Mouse (Mus musculus): ENCODE measurements around the gene Cdc42bpg. TPM values are rescaled to one million over a fixed set of nuclear protein-coding genes. Genes with fewer than 3 reads are reported as not detected.
A peak's percentile ranks its signal among the peaks of the same experiment; 100 is the strongest.

Cdc42bpg gene
- polyA plus RNA-seq, 1 experiment, result 7.7 TPM

- DNase-seq (ENCODE audit: low read depth in 1 of 2, low spot score in 2 of 2), result no peak
- no peak overlapping the region for H3K4me3 ChIP-seq (ENCODE audit: extremely low read depth, insufficient read depth, insufficient read length)
- H3K36me3 ChIP-seq (ENCODE audit: control insufficient read depth, insufficient read depth, low read length), result peaks cover 10% of the 10 kb centered on the region
- 15% methylated on average over 4 of the region's 4 CpGs for WGBS
- H3K27ac ChIP-seq (ENCODE audit: insufficient read depth, low read length), result peak overlapping the region; percentile 15; the same call in 1 of the 2 replicates
- H3K4me1 ChIP-seq (ENCODE audit: control insufficient read depth, insufficient read depth, insufficient read length), result peaks cover 22% of the 10 kb centered on the region
- H3K27me3 ChIP-seq (ENCODE audit: control insufficient read depth, insufficient read depth, low read length), result no peaks in the 10 kb centered on the region
- TF ChIP-seq POLR2A (IDR thresholded peaks at IDR 0.05; ENCODE audit: low read depth, low read length), result no peak
- no peak for TF ChIP-seq CTCF (IDR thresholded peaks at IDR 0.05; ENCODE audit: extremely low read depth, insufficient read depth, insufficient read length, insufficient replicate concordance)
These were observed 3.7 kb upstream of the Cdc42bpg start for GRCm38 (mm10) chr19:6302522-6302921.

GRCm38 (mm10) chr19:6303831-6304230 lies 2.4 kb upstream of the Cdc42bpg start:
- H3K4me1 ChIP-seq (ENCODE audit: control insufficient read depth, insufficient read depth, insufficient read length), result peaks cover 16% of the 10 kb centered on the region
- WGBS, result 87% methylated on average over 6 of the region's 6 CpGs
- no peak for TF ChIP-seq CTCF (IDR thresholded peaks at IDR 0.05; ENCODE audit: extremely low read depth, insufficient read depth, insufficient read length, insufficient replicate concordance)
- no peak for TF ChIP-seq POLR2A (IDR thresholded peaks at IDR 0.05; ENCODE audit: low read depth, low read length)

GRCm38 (mm10) chr19:6304787-6305516 lies 1.3 kb upstream of the Cdc42bpg start:
- WGBS, result 26% methylated on average over 5 of the region's 5 CpGs
- DNase-seq (ENCODE audit: low read depth in 1 of 2, low spot score in 2 of 2), result peak; percentile 71 to 90
- TF ChIP-seq CTCF (IDR thresholded peaks at IDR 0.05; ENCODE audit: extremely low read depth, insufficient read depth, insufficient read length, insufficient replicate concordance) (peak; percentile 97), POLR2A (IDR thresholded peaks at IDR 0.05; ENCODE audit: low read depth, low read length) (no peak)
- H3K27me3 ChIP-seq (ENCODE audit: control insufficient read depth, insufficient read depth, low read length), result no peaks in the 10 kb centered on the region
- H3K36me3 ChIP-seq (ENCODE audit: control insufficient read depth, insufficient read depth, low read length), result 0 out of 2 replicates have a peak, but pooled peaks cover 1% of the 10 kb centered on the region
- peaks cover 5% of the 10 kb centered on the region for H3K4me1 ChIP-seq (ENCODE audit: control insufficient read depth, insufficient read depth, insufficient read length)
- H3K27ac ChIP-seq (ENCODE audit: insufficient read depth, low read length), result no peak overlapping the region
- H3K4me3 ChIP-seq (ENCODE audit: extremely low read depth, insufficient read depth, insufficient read length), result no peak overlapping the region

More at GRCm38 (mm10) chr19:6303831-6304230, 2.4 kb upstream of the Cdc42bpg start:
- H3K4me3 ChIP-seq (ENCODE audit: extremely low read depth, insufficient read depth, insufficient read length), result no peak overlapping the region
- H3K27ac ChIP-seq (ENCODE audit: insufficient read depth, low read length), result no peak overlapping the region; the same call in 1 of the 2 replicates
- no peak for DNase-seq (ENCODE audit: low read depth in 1 of 2, low spot score in 2 of 2)
- H3K27me3 ChIP-seq (ENCODE audit: control insufficient read depth, insufficient read depth, low read length), result no peaks in the 10 kb centered on the region
- peaks cover 3% of the 10 kb centered on the region; the same call in 1 of the 2 replicates for H3K36me3 ChIP-seq (ENCODE audit: control insufficient read depth, insufficient read depth, low read length)

- H3K36me3 ChIP-seq (ENCODE audit: control insufficient read depth, insufficient read depth, low read length), result no peaks in the 10 kb centered on the region
- H3K27me3 ChIP-seq (ENCODE audit: control insufficient read depth, insufficient read depth, low read length), result no peaks in the 10 kb centered on the region
- peak overlapping the region; percentile 72; the same call in 1 of the 2 replicates for H3K4me3 ChIP-seq (ENCODE audit: extremely low read depth, insufficient read depth, insufficient read length)
- peak overlapping the region; percentile 81 for H3K27ac ChIP-seq (ENCODE audit: insufficient read depth, low read length)
- H3K4me1 ChIP-seq (ENCODE audit: control insufficient read depth, insufficient read depth, insufficient read length), result no peaks in the 10 kb centered on the region; the same call in none of the 2 replicates
- 72% methylated on average over 8 of the region's 8 CpGs for WGBS
- no peak for DNase-seq (ENCODE audit: low read depth in 1 of 2, low spot score in 2 of 2)
- TF ChIP-seq CTCF (IDR thresholded peaks at IDR 0.05; ENCODE audit: extremely low read depth, insufficient read depth, insufficient read length, insufficient replicate concordance) (no peak), POLR2A (IDR thresholded peaks at IDR 0.05; ENCODE audit: low read depth, low read length) (no peak)
These were observed 640 bp upstream of the Cdc42bpg start for GRCm38 (mm10) chr19:6305517-6306115.

GRCm38 (mm10) chr19:6306586-6306985 lies 330 bp downstream of the Cdc42bpg start:
- TF ChIP-seq POLR2A (IDR thresholded peaks at IDR 0.05; ENCODE audit: low read depth, low read length) (no peak), CTCF (IDR thresholded peaks at IDR 0.05; ENCODE audit: extremely low read depth, insufficient read depth, insufficient read length, insufficient replicate concordance) (peak; percentile 58; the same call in 1 of the 2 replicates)
- Histone ChIP-seq H3K4me1 (ENCODE audit: control insufficient read depth, insufficient read depth, insufficient read length) (no peaks in the 10 kb centered on the region; the same call in none of the 2 replicates), H3K27me3 (ENCODE audit: control insufficient read depth, insufficient read depth, low read length) (no peaks in the 10 kb centered on the region), H3K27ac (ENCODE audit: insufficient read depth, low read length) (peak overlapping the region; percentile 49; the same call in 1 of the 2 replicates), H3K36me3 (ENCODE audit: control insufficient read depth, insufficient read depth, low read length) (no peaks in the 10 kb centered on the region), H3K4me3 (ENCODE audit: extremely low read depth, insufficient read depth, insufficient read length) (peak overlapping the region; percentile 72)
- under 1% methylated on average over 25 of the region's 34 CpGs for WGBS
- peak; percentile 56 to 66 for DNase-seq (ENCODE audit: low read depth in 1 of 2, low spot score in 2 of 2)

GRCm38 (mm10) chr19:6307733-6308531 lies 1.7 kb downstream of the Cdc42bpg start:
- 90% methylated on average over 9 of the region's 9 CpGs for WGBS
- H3K27ac ChIP-seq (ENCODE audit: insufficient read depth, low read length), result no peak overlapping the region

More at GRCm38 (mm10) chr19:6307733-6308531, 1.7 kb downstream of the Cdc42bpg start:
- TF ChIP-seq CTCF (IDR thresholded peaks at IDR 0.05; ENCODE audit: extremely low read depth, insufficient read depth, insufficient read length, insufficient replicate concordance), result no peak
- no peak for TF ChIP-seq POLR2A (IDR thresholded peaks at IDR 0.05; ENCODE audit: low read depth, low read length)
- Histone ChIP-seq H3K36me3 (ENCODE audit: control insufficient read depth, insufficient read depth, low read length) (no peaks in the 10 kb centered on the region), H3K4me3 (ENCODE audit: extremely low read depth, insufficient read depth, insufficient read length) (no peak overlapping the region), H3K4me1 (ENCODE audit: control insufficient read depth, insufficient read depth, insufficient read length) (no peaks in the 10 kb centered on the region; the same call in 1 of the 2 replicates), H3K27me3 (ENCODE audit: control insufficient read depth, insufficient read depth, low read length) (no peaks in the 10 kb centered on the region)
- no peak for DNase-seq (ENCODE audit: low read depth in 1 of 2, low spot score in 2 of 2)

Data from spleen, adult 2 months (tissue).